Mouse (Mus musculus) frontal cortex, postnatal 14 days (tissue): ENCODE results near the gene Sorl1.

ENCODE experiments used
- DNase-seq, 2 experiments: peaks; one replicate each; pipeline ENCODE4 v3.0.0; 2022; ENCODE audit warnings: low spot score in 2 of 2

Gene Sorl1

DNA sequence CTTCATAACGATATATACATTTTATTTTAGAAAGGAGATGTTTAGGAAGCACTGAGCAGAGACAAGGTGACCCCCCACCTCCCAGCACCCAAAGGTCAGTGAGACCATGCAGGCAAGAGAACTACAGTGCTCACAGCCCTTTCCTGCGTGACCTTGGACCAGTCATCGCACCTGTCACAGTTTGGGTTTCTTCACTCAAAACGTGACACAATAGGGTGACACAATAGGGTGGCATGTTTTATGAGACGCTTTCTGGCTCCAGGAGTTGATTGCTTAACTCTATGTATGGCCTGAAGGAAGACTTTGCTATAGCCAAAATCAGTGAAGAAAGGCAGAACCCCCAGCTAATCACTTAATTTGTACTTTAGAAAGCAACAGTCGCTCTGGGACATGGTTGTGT is 1.7 kb downstream of the Sorl1 start:
- no peak for DNase-seq

DNA sequence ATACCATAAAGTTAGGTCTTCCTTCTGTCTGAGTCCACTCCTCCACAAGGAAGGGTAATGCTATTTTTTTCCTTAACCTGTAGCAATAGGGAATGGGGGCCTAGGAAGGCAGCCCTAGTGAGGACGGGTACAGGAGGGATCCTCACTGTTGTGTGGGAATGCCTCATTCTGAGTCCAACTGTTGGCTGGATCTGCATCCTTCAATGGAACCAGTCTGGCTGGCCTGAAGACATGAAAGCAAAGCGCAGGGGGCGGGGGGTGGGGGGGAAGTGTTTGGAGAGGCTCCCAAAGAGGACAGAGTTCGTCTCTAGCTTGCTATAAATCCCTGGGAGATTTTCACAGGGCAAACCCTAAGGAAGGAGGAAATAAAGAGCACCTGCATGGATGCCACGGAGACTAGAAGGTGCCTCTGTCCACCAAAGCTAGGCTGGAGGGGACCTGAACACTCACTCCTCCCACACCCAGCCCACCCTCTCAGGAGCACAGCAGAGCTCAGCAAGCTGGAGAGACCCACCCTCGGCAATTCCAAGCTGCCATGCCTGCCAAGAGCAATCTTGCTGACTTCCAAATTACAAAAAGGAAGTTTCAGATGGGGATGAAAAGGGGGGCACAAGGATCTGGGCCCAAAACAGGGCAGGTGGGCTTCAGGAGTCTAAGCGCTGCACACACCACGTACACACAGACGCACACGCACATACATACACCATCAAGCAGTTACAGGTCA is 2.3 kb downstream of the Sorl1 start:
- DNase-seq = no peak

DNA sequence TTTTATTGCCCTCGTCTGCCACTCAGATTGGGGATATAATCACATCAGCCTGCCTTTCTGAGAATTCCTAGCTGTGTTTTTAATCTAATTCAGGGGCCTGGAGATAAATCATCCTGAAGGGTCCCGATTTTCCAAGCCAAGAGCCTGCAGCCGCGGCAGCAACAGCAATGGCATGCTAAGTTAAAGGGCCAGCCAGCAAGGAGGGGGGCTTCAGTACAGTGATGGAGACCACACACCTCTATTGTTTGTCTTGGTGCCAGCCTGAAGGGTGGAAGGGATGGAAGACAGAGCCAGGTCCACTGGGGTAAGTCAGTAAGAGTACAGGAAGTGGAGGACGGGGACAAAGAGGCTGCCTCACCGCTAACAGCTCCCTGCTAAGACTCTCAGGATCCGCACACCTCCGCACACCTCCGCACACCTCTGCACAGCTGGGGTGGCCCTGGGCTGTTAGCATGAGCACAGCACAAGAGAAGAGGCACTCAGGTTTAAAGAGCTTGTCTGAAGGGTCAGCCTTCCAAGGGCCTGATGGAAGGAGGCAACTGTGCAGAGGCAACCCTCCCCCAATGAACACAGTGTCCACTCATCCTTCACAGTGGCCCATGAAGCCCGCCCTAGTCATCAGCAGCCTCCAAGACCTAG is 7.6 kb downstream of the Sorl1 start:
- no peak for DNase-seq

DNA sequence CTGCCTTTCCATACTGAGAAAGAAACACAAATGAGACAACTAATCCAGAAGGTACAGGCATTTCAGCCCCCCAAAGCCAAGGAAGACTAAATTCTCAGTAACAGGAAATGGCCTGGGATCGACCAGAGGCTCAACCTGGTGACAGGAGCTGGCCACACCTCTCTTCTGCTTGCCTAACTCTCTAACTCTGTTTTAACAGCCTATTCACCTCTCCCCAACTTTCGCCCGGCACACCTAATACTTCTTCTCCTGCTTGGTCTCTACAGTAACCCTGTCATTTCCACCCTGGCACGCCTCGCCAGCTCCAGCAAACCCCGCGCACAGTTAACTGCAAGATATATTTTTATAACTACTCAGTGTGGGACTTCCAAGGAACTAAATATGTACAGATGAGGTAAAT is 9.0 kb downstream of the Sorl1 start:
- no peak for DNase-seq

DNA sequence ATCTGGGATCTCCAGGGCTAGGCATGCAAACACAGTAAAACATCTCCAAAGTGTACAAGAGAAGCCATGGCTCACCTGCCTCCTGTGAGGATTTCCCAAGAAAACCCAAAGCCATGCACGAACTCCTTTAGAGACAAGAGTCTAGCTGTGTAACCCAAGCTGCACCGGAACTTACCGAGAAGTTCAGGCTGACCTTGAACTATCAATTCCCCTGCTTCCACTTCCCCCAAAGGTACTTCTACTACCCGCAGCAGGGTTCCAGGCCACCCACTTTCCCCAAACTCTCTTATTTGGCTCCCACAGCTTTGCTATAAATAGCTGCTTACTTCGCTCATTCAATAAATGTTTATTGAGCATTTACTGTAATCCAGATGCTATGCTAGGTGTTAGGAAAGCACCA is 10.8 kb downstream of the Sorl1 start:
- DNase-seq = no peak

DNA sequence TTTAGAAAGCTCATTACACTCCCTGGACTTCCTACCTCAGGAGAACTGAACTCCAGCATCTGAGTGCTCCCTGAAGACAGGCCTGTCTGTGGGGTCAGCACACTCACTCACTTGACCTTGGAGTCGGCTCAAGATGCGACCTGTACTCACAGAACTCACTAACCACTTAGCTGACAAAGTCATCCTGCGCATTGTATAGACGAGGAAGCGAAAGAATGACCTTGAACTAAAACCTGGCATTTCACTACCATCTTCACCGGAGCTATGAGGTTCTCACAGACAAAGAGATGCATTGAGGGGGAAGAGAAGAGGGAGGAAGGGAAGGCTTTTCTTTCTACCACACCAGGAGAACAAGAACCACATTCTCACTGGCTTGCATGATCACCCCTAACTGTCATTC is 11.4 kb downstream of the Sorl1 start:
- DNase-seq = no peak

DNA sequence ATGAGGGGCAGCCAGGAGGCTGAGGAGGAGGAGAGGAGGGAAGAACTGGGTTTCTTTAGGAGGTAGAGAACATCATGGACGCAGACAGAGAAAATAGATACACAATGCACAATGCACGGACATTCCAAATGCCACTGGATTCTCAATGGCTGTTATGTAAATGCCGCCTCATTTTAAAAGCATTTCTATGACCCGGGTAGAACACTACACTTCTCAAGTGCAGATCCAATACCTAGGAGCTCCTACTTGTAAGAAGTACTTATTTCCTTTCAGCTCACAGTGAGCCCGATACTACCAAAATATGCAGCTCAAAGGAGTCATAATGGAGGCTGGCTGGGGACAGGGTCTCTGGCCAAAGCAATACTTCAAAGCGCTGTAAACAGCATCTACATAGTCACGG is 12.8 kb downstream of the Sorl1 start:
- DNase-seq = no peak

DNA sequence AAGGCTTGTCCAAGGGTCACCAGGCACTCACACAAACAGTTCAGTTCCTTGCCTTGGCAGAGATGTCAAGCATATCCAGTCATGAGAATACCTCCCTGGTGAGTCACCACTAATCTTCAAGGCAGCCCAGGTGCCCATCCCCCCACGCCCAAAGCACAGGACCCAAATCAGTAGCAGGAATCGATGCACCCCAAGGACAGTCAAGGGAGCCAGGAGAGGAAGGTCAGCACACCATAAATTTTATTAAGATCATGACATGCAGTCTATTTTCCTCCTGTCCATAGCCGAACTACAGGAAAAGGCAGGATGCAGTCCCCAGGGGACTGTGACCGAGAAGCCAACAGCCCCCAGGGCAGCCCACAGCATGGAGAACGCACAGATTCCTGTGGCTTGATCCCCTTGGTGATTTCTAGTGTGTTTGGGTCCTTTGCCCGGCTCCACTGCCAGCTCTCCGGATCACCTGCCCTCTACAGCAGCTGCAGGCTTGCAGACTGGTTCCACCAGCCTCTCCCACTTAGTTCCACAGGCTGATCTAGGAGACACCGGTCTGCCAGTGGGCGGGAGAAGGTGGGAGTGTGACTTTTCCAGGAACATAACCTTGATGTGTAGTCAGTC is 14.2 kb downstream of the Sorl1 start:
- no peak for DNase-seq

DNA sequence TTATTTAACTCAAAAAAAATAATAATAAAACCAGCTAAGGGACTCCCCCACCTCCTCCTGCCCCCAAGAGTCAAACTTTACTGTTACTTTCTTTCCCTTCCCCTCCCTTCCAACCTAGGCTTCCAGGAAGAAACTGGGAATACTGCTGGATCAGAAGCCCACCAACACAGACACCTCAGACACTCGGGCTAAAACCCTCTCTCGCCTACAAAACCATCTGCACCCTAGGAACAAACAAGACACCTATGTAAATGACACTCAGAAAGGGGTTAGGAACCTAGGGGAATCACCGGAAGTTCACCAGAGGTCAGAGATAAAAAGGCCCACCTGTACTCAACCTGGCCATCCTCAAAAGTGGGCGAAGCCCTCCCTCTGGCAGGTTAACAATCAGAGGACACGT is 15.0 kb downstream of the Sorl1 start:
- no peak for DNase-seq

DNA sequence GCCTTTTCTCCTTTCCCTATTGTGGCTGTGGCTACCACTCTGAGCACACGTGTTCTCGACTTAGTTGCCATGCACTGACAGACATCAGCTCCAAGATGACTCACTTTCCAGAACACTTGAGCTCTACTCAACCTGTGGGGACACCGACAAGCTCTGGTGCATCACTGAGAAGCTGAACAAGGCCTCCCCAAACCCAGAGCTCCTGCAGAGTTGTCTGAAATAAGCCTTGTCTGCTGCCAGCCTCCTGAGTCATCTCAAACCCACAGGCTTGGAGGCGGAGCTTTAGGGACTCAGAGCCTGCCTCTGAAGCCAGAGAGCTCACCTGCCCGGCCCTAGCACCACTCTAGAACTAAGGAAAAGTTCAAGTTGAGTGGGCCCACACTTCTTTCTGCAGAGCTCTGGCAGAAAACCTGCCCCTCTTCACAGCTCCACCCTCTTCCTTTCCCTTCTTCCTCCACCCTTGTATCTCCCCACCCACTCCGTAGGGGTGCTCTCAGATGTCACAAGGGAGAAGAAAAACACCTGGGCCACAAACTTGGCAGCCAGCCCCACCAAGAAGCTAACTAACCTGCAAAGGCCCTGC is 15.6 kb downstream of the Sorl1 start:
- DNase-seq = peak in 1 of 2 experiments; percentile 27

DNA sequence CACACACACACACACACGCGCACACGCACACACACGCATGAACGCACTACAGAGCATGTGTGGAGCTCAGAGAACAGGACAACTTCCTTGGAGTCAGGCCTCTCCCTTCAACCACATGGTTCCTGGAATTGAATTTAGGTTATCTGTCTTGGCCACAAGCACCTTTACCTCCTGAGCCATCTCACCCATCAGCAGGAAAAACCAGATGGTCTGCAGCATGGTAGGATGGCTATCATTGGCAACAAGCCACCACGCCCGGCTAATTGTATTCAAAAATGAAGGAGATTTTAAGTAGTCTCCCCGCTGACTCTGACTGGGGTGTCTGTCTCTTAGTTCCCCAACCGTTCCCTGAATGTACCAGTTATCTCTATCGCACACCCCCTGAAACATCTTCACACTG is 17.0 kb downstream of the Sorl1 start:
- no peak for DNase-seq

DNA sequence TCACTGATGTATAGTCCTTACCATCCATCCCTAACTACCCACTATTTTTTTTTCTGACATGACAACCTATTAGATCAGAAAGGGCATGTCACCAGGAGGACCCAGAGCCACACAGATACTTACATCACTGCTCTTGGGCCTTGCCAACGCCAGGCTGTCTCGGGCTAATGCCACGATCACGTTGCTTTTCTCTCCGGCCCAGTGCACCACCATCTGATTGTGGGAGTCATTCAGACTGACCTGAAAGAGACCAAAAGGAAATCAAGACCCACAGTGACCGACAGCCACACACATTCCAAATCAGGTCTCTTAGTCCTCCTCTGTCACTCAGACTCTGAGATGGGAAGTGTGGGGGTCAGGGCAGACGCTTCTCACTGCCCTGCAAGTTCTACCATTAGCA is 17.8 kb downstream of the Sorl1 start:
- no peak for DNase-seq

DNA sequence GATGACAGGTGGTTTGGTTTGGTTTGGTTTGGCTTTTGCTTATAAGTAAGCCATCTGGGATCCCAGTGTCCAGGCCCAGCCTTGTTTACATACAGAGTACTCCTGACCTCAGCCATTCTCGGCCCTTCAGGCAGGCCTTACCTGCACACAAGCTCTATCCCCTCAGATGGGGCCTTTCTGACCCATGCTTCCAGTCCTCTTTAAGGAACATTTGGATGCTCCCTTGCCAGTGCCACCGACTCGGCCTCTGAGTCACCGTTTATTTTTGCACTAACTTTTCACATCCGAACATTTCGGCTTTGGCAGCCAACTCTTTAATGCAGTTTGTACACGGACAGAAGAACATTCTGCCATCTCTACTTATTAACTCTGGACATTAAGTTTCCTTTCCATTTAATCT is 20.6 kb downstream of the Sorl1 start:
- DNase-seq = no peak

DNA sequence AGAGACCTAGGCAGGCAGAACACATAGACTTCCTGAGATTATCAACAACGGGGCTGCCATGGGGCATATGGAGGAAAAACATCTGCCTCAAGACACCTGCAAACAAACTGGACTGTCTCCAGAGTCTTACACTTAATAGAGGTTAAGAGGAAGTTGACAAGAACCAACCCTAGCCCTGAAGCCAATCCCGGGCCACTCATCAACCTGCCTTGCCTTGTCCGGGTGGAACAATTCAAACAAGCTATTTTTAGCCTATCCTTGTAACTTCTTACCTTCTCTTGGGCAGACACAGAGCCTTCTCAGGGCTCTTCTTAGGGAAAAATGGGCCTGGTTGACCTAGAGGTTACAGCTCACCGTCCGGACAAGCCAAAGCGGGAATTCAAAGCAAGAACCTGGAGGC is 22.1 kb downstream of the Sorl1 start:
- no peak for DNase-seq

DNA sequence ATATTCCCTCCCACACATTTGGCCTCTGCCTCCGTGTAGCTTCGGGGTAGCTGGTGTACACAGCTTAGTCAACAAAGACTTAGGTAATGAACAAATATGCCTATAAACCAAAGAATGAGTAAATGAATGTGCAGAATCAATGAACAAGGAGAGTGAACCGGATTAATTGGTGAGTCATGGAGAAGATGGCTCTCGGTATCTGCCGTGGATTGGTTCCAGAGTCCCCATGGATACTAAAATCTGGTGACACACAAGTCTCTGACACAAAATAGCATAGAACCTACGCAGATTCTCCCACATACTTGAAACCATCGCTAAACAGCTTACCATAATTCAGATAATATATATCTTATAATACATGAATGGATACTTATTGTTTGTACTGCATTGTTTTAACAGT is 22.8 kb downstream of the Sorl1 start:
- no peak for DNase-seq

DNA sequence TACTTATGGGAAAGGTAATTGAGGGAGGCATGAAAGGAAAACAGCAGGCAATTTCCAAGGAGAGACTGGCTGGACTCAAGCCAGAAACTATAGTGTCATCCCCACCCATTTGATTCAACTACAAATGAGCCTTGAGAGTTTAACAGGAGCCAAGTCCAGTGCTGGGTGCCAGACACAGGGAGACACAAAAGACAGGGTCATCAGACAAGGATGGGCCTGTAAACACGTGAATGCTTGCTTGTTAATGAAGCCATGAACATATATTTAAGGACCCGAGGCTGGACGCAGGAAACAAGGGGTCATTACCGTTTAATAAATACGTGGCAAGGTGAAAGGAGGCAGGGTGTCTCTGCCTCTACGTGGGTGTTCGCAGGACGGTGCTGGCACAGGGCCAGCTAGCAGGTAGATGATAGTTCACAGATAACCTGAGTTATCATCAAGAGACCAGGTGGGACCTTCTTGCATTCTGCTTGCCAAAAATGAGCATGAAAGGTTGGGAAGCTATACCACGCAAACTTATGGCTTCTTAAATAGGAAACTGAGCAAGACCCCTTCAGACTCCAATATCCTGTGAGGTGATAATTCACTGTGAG is 23.4 kb downstream of the Sorl1 start:
- DNase-seq = no peak

DNA sequence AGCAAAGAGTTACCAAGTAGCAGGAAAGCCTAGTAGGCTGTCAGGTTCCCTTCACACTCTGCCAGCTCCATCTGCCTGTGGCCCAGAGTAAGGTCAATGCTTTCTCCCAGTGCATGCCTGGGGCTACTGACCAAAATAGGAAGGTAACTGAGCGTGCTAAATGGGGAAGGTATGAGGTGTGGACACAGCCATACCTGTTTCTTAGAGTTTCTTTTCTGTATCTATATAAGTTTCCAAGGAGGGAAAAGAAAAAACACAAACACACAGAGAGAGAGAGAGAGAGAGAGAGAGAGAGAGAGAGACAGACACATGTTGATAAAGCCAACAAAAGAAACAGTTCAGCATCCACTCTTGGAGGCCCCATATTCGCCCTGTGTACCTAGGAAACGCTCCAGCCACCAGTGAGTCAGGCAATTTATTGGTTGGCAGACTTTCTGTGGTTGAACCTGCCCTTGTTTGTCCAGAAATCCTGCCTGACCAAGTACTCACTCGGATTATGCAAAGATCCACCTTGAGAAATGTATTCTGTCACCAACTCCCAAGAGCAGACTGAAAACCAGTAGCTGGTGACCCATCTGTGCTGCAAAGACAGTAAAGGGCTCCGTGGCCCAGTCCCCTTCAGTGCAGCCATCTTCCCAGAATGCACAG is 25.5 kb downstream of the Sorl1 start:
- no peak for DNase-seq

DNA sequence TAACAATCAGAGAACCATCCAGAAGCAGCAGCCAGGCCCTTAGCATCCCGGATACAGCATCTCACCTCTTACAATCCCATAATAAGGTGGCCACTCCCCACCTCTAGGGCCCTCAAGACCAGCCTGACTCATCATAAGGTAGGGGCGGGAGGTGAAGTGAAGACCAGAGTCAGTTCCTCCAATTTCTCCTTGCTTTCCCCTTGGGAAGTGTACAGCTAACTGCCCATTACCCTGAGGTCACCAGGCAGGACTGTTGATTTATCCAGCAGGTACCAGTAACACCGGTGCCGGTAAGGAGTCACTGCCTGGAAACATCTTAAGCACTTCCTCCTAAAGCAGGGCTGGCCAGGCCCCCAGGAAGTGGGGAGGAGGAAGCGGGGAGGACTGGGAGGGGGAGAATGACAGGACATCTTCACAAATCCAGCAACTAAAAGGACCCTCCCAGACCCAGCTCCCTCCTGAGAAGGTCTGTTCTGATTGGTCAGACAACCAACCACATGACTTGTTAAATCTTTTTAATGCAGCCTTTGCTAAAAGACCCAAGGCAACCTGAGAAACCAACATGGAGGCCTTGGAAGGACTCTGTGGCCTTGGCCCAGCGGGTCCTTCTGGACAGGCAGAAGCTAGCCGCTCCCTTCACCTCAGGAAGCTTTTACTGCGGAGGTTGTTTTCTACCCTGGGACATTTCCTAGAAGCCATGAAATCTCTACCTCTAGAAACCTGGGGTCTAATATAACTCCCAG is 26.2 kb downstream of the Sorl1 start:
- DNase-seq = no peak

DNA sequence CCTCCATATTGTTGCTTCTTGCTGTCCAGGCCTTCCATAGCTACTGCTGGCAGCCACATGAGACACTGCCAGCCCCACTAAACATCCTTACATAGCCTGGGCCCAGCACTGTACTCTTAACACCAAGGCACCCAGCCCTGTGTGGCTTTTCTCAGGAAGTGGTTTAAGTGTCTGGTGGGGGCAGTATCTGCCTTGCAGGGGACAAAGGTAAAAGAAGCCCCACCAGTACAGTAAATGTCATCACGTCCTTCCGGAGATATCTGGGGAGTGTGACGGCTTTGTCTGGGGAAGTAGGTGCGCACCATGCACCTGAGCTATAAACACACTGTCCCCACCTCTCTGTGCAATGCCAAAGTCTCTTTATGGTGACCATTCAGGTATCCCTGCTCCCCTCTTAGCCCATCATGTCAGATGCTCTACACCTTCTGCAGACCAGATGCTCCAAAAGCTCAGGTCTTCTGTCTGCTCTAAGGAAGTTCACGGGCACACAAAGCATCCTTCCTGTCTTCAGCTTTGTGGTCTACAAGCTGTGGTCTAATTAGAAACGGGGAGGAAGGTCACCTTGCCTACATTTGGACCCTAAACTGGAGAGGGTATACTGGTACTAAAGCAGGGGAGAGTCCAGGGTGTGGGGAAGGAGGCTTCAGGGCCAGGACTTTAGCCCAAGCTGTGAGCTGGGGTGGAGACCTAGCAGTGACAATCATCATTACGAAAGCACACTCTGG is 26.9 kb downstream of the Sorl1 start:
- DNase-seq = no peak

DNA sequence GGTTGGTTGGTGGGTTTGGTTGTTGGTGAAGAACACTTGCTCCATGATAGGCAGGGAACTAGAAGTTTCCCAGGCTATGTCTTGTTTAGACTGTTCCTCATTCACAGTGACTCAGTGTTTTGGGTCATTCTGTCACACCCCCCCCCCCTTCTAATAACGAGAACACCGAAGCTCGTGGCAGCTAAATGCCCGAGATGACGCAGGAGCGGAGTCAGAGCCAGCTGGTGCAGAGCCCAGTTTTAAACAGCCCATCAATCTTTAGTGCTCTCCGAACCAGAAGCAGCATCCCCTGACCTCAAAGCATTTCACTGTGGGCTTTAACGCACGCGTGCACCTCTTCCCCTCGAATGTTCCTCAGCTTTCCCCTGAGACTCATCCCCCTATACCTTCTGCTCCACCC is 29.3 kb downstream of the Sorl1 start:
- DNase-seq = no peak
